Mouse (Mus musculus): ENCODE measurements around the gene Rilpl1. TPM values are rescaled to one million over a fixed set of nuclear protein-coding genes. Genes with fewer than 3 reads are reported as not detected.

Gene Rilpl1
- polyA plus RNA-seq, 1 experiment from 2014 or later: 9.0 TPM

DNA sequence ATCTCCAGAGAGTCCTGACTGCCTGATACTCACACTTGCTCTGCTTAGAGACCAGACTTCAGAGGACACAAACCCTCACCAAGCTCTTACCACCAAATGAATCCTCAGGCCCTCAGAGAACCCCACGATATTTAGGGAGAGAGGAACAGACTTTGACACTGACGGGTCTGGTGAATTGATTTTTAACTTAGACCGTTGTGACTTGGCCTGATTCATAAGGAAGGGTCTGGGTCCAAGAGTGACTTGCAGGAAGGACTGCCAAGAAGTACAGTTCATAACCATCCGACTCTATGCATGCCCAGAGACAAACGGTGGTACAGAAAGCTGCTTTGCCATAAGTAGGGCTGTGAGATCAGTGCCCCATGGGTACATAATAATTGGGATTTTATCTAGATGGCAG lies 45.5 kb downstream of the Rilpl1 start:
- Histone ChIP-seq H3K4me2 (replicated peaks; ENCODE audit: low read depth) (no peak overlapping the region), H3K36me3 (ENCODE audit: control insufficient read depth, insufficient read depth, low read length) (no peaks in the 10 kb centered on the region), H3K9ac (ENCODE audit: low read length) (no peak overlapping the region), H3K27ac (replicated peaks) (no peak overlapping the region), H3K9me3 (ENCODE audit: control insufficient read depth, low read length) (no peaks in the 10 kb centered on the region), H3K4me3 (ENCODE audit: low read depth, low read length) (no peak overlapping the region), H3K4me1 (replicated peaks; ENCODE audit: control insufficient read depth, insufficient read depth) (no peaks in the 10 kb centered on the region), H3K27me3 (ENCODE audit: control insufficient read depth, insufficient read depth, low read length) (no peaks in the 10 kb centered on the region)
- 90% methylated on average over 5 of the region's 5 CpGs for WGBS
- no peak for ATAC-seq (ENCODE audit: low FRiP score, low TSS enrichment)
- TF ChIP-seq EP300 (optimal IDR thresholded peaks at IDR 0.05): no peak
- no peak for TF ChIP-seq CTCF (IDR thresholded peaks at IDR 0.05; ENCODE audit: low read depth)
- no peak for DNase-seq (ENCODE audit: low spot score)

DNA sequence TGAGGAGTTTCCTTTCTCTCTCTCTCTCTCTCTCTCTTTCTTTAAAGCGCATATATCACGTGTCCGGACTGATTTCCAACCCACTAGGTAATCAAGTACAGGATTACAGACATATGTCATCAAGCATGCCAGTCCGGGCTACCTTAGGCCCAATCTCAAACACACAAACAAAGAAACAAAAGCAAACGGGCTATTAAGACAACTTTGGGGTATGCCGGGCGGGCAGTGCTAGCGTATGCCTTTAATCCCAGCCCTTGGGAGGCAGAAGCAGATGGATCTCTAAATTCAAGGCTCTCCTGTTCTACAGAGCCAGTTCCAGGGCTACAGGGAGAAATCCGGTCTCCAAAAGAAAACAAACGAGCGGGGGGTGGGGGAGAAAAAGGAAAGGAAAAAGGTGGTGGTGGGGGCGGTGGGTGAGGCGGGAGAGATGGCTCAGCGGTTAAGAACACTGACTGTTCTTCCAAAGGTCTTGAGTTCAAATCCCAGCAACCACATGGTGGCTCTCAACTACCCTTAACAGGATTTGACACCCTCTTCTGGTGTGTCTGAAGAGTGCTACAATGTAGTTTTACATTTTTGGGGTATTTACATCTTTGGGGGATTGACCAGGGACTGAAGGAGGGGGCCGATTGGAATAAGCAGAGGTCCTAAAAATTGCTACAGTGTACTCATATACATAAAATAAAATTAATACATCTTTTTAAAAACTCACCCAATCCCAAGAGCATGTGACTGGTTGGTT lies 47.4 kb downstream of the Rilpl1 start:
- Histone ChIP-seq H3K36me3 (ENCODE audit: control insufficient read depth, insufficient read depth, low read length) (no peaks in the 10 kb centered on the region), H3K4me1 (replicated peaks; ENCODE audit: control insufficient read depth, insufficient read depth) (0 out of 2 replicates have a peak, but pooled peaks cover under 1% of the 10 kb centered on the region)

DNA sequence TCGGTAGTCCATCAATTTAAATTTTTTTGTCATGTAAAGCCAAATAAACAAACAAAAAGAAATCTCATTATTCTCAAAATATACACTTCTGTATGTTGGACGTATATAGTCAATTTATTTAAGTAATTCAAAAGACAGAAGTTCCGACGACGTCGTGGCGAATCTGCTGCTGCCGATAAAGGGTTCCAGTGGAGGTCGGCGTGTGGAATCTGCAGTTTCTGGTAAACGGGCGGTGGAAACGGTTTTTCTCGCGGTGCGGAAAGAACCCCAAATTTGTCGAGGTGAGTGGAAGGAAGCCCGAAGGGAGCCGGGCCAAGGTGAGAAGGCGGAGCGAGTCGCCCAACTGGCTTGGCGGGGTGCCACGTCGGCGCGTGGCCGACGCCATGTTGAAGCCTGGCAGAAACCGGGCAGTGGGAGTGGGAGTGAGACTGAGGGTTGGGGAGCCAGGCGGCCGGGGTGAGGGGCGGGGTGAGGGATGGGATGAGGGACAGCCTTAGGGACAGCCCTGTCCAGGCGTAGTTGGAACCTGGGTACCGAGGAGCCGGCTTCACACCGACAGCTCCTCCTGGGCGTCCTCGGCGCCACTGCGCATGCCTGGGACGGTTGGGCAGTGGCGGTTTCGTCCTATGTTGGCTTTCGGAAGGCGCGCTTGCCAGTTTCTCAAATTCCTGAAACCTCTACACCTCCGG lies 48.1 kb downstream of the Rilpl1 start, which contains the start of gene Snrnp35:
Gene Snrnp35, plus strand, starts transcription at position 169 of the 689 bp plus-strand sequence.
- no peaks in the 10 kb centered on the region for H3K36me3 ChIP-seq (ENCODE audit: control insufficient read depth, insufficient read depth, low read length)
- peak within 1 kb of the TSS; percentile 100 for H3K27ac ChIP-seq (replicated peaks)
- TF ChIP-seq EP300 (optimal IDR thresholded peaks at IDR 0.05) (peak; percentile 85), CTCF (IDR thresholded peaks at IDR 0.05; ENCODE audit: low read depth) (no peak)
- H3K27me3 ChIP-seq (ENCODE audit: control insufficient read depth, insufficient read depth, low read length): no peaks in the 10 kb centered on the region
- ATAC-seq (ENCODE audit: low FRiP score, low TSS enrichment): peak; percentile 83
- WGBS: under 1% methylated on average over 47 of the region's 48 CpGs
- H3K4me3 ChIP-seq (ENCODE audit: low read depth, low read length): peak within 1 kb of the TSS; percentile 67
- H3K4me1 ChIP-seq (replicated peaks; ENCODE audit: control insufficient read depth, insufficient read depth): peaks cover 4% of the 10 kb centered on the region; the same call in 1 of the 2 replicates
- peak within 1 kb of the TSS; percentile 83 for H3K9ac ChIP-seq (ENCODE audit: low read length)
- H3K9me3 ChIP-seq (ENCODE audit: control insufficient read depth, low read length): no peaks in the 10 kb centered on the region
- H3K4me2 ChIP-seq (replicated peaks; ENCODE audit: low read depth): peak within 1 kb of the TSS; percentile 74
- DNase-seq (ENCODE audit: low spot score): peak; percentile 93

More for the DNA sequence above, 47.4 kb downstream of the Rilpl1 start:
- ATAC-seq (ENCODE audit: low FRiP score, low TSS enrichment) (peak; percentile 30), DNase-seq (ENCODE audit: low spot score) (no peak)
- Histone ChIP-seq H3K9ac (ENCODE audit: low read length) (peak overlapping the region; percentile 83), H3K9me3 (ENCODE audit: control insufficient read depth, low read length) (no peaks in the 10 kb centered on the region), H3K4me2 (replicated peaks; ENCODE audit: low read depth) (peak overlapping the region; percentile 74), H3K27me3 (ENCODE audit: control insufficient read depth, insufficient read depth, low read length) (no peaks in the 10 kb centered on the region), H3K4me3 (ENCODE audit: low read depth, low read length) (peak overlapping the region; percentile 67), H3K27ac (replicated peaks) (peak overlapping the region; percentile 100)
- TF ChIP-seq EP300 (optimal IDR thresholded peaks at IDR 0.05) (no peak), CTCF (IDR thresholded peaks at IDR 0.05; ENCODE audit: low read depth) (peak; percentile 35)
- 6% methylated on average over 15 of the region's 15 CpGs for WGBS

DNA sequence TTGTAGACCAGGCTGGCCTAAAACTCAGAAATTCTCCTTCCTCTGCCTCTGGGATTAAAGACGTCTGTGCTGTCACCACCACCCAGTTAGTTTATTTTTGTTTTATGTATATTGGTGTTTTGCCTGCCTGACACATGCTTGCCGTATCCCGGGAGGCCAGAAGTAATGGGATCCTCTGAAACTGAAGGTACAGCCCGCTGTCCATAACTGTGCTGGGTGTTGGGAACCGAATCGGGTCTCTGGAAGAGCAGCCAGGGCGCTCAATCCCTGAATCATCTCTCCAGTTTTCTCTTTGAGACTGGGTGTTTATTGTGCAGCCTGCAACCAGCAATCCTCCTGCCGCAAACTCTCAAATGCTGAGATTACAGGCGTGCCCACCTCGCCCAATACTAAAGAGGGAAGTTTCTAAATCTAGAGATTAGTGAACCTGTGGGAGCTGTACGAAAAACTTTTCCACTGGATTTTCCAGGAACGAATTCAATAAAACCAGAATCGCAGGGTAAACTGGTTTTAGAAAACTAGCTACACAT lies 48.7 kb downstream of the Rilpl1 start:
- TF ChIP-seq CTCF (IDR thresholded peaks at IDR 0.05; ENCODE audit: low read depth): no peak
- TF ChIP-seq EP300 (optimal IDR thresholded peaks at IDR 0.05): no peak
- H3K4me2 ChIP-seq (replicated peaks; ENCODE audit: low read depth): peak overlapping the region; percentile 74
- peak overlapping the region; percentile 100 for H3K27ac ChIP-seq (replicated peaks)
- peak; percentile 36 for DNase-seq (ENCODE audit: low spot score)
- no peaks in the 10 kb centered on the region for H3K36me3 ChIP-seq (ENCODE audit: control insufficient read depth, insufficient read depth, low read length)
- no peak for ATAC-seq (ENCODE audit: low FRiP score, low TSS enrichment)
- peaks cover 4% of the 10 kb centered on the region; the same call in 1 of the 2 replicates for H3K4me1 ChIP-seq (replicated peaks; ENCODE audit: control insufficient read depth, insufficient read depth)
- WGBS: 1% methylated on average over 13 of the region's 13 CpGs
- H3K27me3 ChIP-seq (ENCODE audit: control insufficient read depth, insufficient read depth, low read length): no peaks in the 10 kb centered on the region
- H3K9ac ChIP-seq (ENCODE audit: low read length): peak overlapping the region; percentile 78
- H3K9me3 ChIP-seq (ENCODE audit: control insufficient read depth, low read length): no peaks in the 10 kb centered on the region
- peak overlapping the region; percentile 67 for H3K4me3 ChIP-seq (ENCODE audit: low read depth, low read length)

DNA sequence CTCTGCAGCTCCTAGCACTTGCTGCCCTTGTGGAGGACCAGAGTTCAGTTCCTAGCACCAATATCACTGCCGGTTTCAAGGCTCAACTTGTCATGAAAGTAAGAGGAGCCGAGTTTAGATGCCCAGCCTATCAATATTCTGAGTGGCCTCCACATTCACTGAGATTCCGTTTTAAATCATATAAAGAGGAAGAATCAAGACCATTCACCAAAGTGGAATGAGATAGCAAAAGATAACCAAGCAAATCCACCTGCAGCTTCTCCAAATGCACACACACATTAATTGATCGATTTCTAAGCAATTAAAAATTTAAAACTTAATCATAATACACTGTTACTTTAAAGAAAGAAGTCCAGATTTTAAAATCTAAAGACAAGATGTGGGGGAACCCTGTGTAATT lies 49.5 kb downstream of the Rilpl1 start:
- no peak overlapping the region for H3K4me3 ChIP-seq (ENCODE audit: low read depth, low read length)
- no peaks in the 10 kb centered on the region for H3K36me3 ChIP-seq (ENCODE audit: control insufficient read depth, insufficient read depth, low read length)
- WGBS: 85% methylated on average over 4 of the region's 4 CpGs
- H3K27ac ChIP-seq (replicated peaks): no peak overlapping the region
- no peak overlapping the region for H3K9ac ChIP-seq (ENCODE audit: low read length)
- no peak overlapping the region for H3K4me2 ChIP-seq (replicated peaks; ENCODE audit: low read depth)
- no peaks in the 10 kb centered on the region for H3K9me3 ChIP-seq (ENCODE audit: control insufficient read depth, low read length)
- no peak for DNase-seq (ENCODE audit: low spot score)
- ATAC-seq (ENCODE audit: low FRiP score, low TSS enrichment): no peak
- H3K27me3 ChIP-seq (ENCODE audit: control insufficient read depth, insufficient read depth, low read length): no peaks in the 10 kb centered on the region
- H3K4me1 ChIP-seq (replicated peaks; ENCODE audit: control insufficient read depth, insufficient read depth): peaks cover 4% of the 10 kb centered on the region; the same call in 1 of the 2 replicates
- TF ChIP-seq EP300 (optimal IDR thresholded peaks at IDR 0.05): no peak
- no peak for TF ChIP-seq CTCF (IDR thresholded peaks at IDR 0.05; ENCODE audit: low read depth)

Measured in stomach, postnatal 0 days (tissue).